Mouse (Mus musculus) liver, embryonic 14.5 days (tissue): Measurements from ENCODE around the gene Gpr4.

Experiments used
- CTCF ChIP-seq: IDR thresholded peaks from 2 replicates; pipeline ENCODE4 v1.5.1; 2016; ENCODE audit warnings: antibody characterized with exemption, low read depth, control low read depth
- EP300 ChIP-seq: IDR thresholded peaks from 2 replicates; pipeline ENCODE4 v1.6.1; 2016; ENCODE audit warnings: antibody characterized with exemption, low read depth

DNA sequence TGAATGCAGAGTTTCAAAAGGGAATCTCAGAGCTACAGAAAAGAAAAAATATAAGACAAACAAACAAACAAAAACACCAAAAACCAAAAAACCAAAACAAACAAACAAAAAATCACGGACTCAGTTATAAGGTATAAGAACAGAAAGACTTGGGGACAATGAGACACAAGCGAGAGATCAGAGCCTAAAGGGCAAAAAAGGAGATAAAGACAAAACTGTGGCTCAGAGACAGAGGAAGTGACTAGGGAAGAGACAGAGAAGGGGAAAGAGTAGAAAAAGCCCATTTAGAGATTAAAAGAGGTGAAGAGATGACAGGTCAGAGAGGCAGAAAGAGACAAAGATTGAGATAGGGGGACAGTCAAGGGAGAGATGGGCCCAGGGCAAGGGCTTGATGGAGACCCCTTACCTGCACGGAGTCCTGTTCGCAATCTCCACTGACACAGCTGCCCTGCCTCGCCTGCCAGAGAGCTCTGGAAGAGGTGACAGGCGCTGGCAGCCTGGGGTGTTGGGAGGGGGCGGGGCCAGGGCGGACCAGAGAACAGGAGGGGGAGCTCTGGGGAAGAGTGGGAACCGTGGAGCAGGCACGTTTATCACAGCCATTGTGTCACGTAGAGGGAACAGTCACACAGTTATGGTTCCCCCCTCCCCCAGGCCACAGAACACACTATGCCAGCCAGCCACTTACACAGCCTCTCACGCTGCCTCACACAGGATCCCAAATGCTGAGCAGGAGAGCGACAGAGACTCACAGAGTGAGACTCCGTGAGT lies 46.5 kb upstream of the Gpr4 start, which contains the start of gene Gipr:
- no peak for TF ChIP-seq EP300
- no peak for TF ChIP-seq CTCF
